Mouse (Mus musculus): ENCODE data around the gene Gm12355.

Gene Gm12355

GRCm38 (mm10) chr11:98603953-98604352, 21.5 kb downstream of the Gm12355 start:
- DNase-seq (ENCODE audit: low read depth, low spot score) = no peak

- DNase-seq (ENCODE audit: low read depth, low spot score) = no peak
These were observed 23.3 kb downstream of the Gm12355 start for GRCm38 (mm10) chr11:98602090-98602690.

- DNase-seq (ENCODE audit: low read depth, low spot score) = no peak
These were observed 26.2 kb downstream of the Gm12355 start for GRCm38 (mm10) chr11:98599291-98599690.

GRCm38 (mm10) chr11:98598851-98599290, 26.6 kb downstream of the Gm12355 start:
- no peak for DNase-seq (ENCODE audit: low read depth, low spot score)

- no peak for DNase-seq (ENCODE audit: low read depth, low spot score)
These were observed 27.5 kb downstream of the Gm12355 start, which contains the start of gene Lrrc3c for GRCm38 (mm10) chr11:98597991-98598390. Lrrc3c (plus strand) TSS chr11:98598291.

GRCm38 (mm10) chr11:98597363-98597762, 28.1 kb downstream of the Gm12355 start:
- DNase-seq (ENCODE audit: low read depth, low spot score) = peak; percentile 82

GRCm38 (mm10) chr11:98595955-98596354, 29.5 kb downstream of the Gm12355 start:
- no peak for DNase-seq (ENCODE audit: low read depth, low spot score)

- no peak for DNase-seq (ENCODE audit: low read depth, low spot score)
These were observed 30.0 kb downstream of the Gm12355 start for GRCm38 (mm10) chr11:98595473-98595872.

GRCm38 (mm10) chr11:98595021-98595420, 30.4 kb downstream of the Gm12355 start:
- no peak for DNase-seq (ENCODE audit: low read depth, low spot score)

- no peak for DNase-seq (ENCODE audit: low read depth, low spot score)
These were observed 34.7 kb downstream of the Gm12355 start for GRCm38 (mm10) chr11:98590548-98591445.

GRCm38 (mm10) chr11:98589306-98589705, 36.2 kb downstream of the Gm12355 start:
- DNase-seq (ENCODE audit: low read depth, low spot score) = no peak

- DNase-seq (ENCODE audit: low read depth, low spot score) = peak; percentile 78
These were observed 36.6 kb downstream of the Gm12355 start for GRCm38 (mm10) chr11:98588833-98589281.

- DNase-seq (ENCODE audit: low read depth, low spot score) = peak; percentile 85
These were observed 37.5 kb downstream of the Gm12355 start for GRCm38 (mm10) chr11:98587684-98588546.

- DNase-seq (ENCODE audit: low read depth, low spot score) = peak; percentile 99
These were observed 38.4 kb downstream of the Gm12355 start, which contains the start of gene Ormdl3 for GRCm38 (mm10) chr11:98586892-98587563. Ormdl3 (minus strand) TSS chr11:98587368.

- DNase-seq (ENCODE audit: low read depth, low spot score) = peak; percentile 51
These were observed 39.2 kb downstream of the Gm12355 start for GRCm38 (mm10) chr11:98586087-98586891.

- no peak for DNase-seq (ENCODE audit: low read depth, low spot score)
These were observed 40.8 kb downstream of the Gm12355 start for GRCm38 (mm10) chr11:98584629-98585177.

GRCm38 (mm10) chr11:98584146-98584545, 41.3 kb downstream of the Gm12355 start:
- DNase-seq (ENCODE audit: low read depth, low spot score) = no peak

- peak; percentile 36 for DNase-seq (ENCODE audit: low read depth, low spot score)
These were observed 41.9 kb downstream of the Gm12355 start for GRCm38 (mm10) chr11:98583571-98583970.

- no peak for DNase-seq (ENCODE audit: low read depth, low spot score)
These were observed 42.3 kb downstream of the Gm12355 start for GRCm38 (mm10) chr11:98583265-98583552.
